Mouse (Mus musculus) embryonic facial prominence, embryonic 13.5 days (tissue): ENCODE results near the gene Lsp1. TPM values are rescaled to one million over a fixed set of nuclear protein-coding genes. Genes with fewer than 3 reads are reported as not detected.

Experiments used
- ATAC-seq: fragments of 200-750 bp; cut with Nextera tagmentation; 2 replicates; pipeline ENCODE4 v1.8.0; 2017; ENCODE audit warnings: low read depth; ENCODE audit not compliant: insufficient number of reproducible peaks, insufficient read depth, low FRiP score, low TSS enrichment
- H3K27ac ChIP-seq: fragments of 300-500 bp; sonication (generic); 2 replicates; pipeline ENCODE4 v1.5.1; 2015; ENCODE audit warnings: moderate library complexity, mild to moderate bottlenecking, inconsistent platforms
- H3K27me3 ChIP-seq: fragments of 300-500 bp; sonication (generic); 2 replicates; pipeline ENCODE4 v1.6.1; 2015; ENCODE audit warnings: mild to moderate bottlenecking, inconsistent platforms
- H3K36me3 ChIP-seq: fragments of 300-500 bp; sonication (generic); 2 replicates; pipeline ENCODE4 v1.6.1; 2015; ENCODE audit warnings: mild to moderate bottlenecking, inconsistent platforms
- H3K4me1 ChIP-seq: fragments of 300-500 bp; sonication (generic); 2 replicates; pipeline ENCODE4 v1.6.1; 2015; ENCODE audit warnings: inconsistent platforms
- H3K4me2 ChIP-seq: fragments of 300-500 bp; sonication (generic); 2 replicates; pipeline ENCODE4 v1.6.1; 2015; ENCODE audit warnings: moderate library complexity, mild to moderate bottlenecking, inconsistent platforms
- H3K4me3 ChIP-seq: fragments of 300-500 bp; sonication (generic); 2 replicates; pipeline ENCODE4 v1.5.1; 2015; ENCODE audit warnings: mild to moderate bottlenecking, inconsistent platforms
- H3K9ac ChIP-seq: fragments of 300-500 bp; sonication (generic); 2 replicates; pipeline ENCODE4 v1.6.1; 2015; ENCODE audit warnings: mild to moderate bottlenecking, inconsistent platforms
- H3K9me3 ChIP-seq: fragments of 300-500 bp; sonication (generic); 2 replicates; pipeline ENCODE4 v1.6.1; 2016; ENCODE audit warnings: inconsistent platforms
- WGBS: fragments of 180-500 bp; shearing (Covaris S2); methylation state at CpG from one replicate; pipeline ENCODE4 v1.1.7; 2015; ENCODE audit warnings: mixed read lengths; 5-methylcytosine and 5-hydroxymethylcytosine counted together
- polyA plus RNA-seq: library from polyadenylated mRNA; unstranded; fragments of >200 nt; fragmentation: Nextera tagmentation; extraction: Ambion mirVana; gene quantifications from 2 replicates; pipeline ENCODE4 v1.2.1, GENCODE M21; 2015

Lsp1 gene
- polyA plus RNA-seq, 1 experiment from 2014 or later = 28.5 TPM

DNA sequence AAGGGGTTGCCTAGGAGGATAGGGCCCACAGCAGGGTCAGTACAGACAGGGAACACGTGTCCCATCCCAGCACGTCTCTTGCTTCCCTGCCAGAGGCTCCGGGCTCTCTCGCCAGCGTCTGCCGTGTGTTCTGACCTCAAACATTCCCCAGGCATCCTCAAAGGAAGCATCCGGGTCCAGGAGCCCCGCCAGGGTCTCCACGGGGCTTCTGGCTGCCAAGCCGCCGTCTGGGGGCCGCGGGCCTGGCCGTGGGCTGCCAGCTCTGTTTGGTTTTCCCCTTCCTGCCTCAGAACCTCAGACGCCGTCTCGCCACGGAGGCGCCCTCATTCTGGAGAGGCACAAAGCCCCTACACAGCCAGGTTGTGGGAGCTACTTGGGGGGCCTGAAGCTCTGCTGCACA lies 27.0 kb upstream of the Lsp1 start:
- H3K27ac ChIP-seq = peak overlapping the region; percentile 75
- no peaks in the 10 kb centered on the region for H3K27me3 ChIP-seq
- WGBS = 33% methylated on average over 19 of the region's 19 CpGs
- peaks cover 62% of the 10 kb centered on the region for H3K4me1 ChIP-seq
- H3K36me3 ChIP-seq = no peaks in the 10 kb centered on the region
- peak overlapping the region; percentile 58 for H3K9ac ChIP-seq
- H3K9me3 ChIP-seq = no peaks in the 10 kb centered on the region
- ATAC-seq = no peak
- H3K4me3 ChIP-seq = no peak overlapping the region
- H3K4me2 ChIP-seq = no peak overlapping the region

GRCm38 (mm10) chr7:142434137-142434865 lies 26.3 kb upstream of the Lsp1 start, which contains the start of gene Syt8:
Syt8 (plus strand) TSS chr7:142434850.
- H3K4me3 ChIP-seq = no peak within 1 kb of the TSS
- no peak for ATAC-seq
- H3K4me1 ChIP-seq = peaks cover 55% of the 10 kb centered on the region
- H3K27ac ChIP-seq = peak within 1 kb of the TSS; percentile 75
- no peaks in the 10 kb centered on the region for H3K9me3 ChIP-seq
- no peaks in the 10 kb centered on the region for H3K36me3 ChIP-seq
- 79% methylated on average over 10 of the region's 10 CpGs for WGBS
- no peaks in the 10 kb centered on the region for H3K27me3 ChIP-seq
- no peak within 1 kb of the TSS for H3K4me2 ChIP-seq
- peak within 1 kb of the TSS; percentile 58 for H3K9ac ChIP-seq

DNA sequence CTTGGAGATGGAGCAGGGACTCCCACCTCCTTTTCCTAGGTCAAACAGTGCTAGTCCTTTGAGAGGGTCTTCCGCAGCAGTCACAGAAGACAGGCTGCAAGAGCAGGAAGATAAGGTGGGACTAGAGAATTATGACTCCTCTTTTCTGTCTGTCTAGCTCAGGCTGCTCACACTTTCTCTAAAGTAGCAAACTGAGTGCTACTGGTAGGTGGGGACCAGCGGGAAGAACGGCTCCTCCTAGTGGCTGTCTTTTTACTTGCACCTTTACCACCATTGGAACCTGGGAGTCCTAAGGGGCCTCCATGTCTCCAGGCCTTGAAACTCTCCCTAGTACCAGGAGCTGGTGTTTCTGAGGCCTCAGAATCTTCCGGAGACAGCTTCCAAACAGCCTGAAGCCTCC lies 25.1 kb upstream of the Lsp1 start:
- ATAC-seq = no peak
- WGBS = 28% methylated on average over 4 of the region's 4 CpGs
- no peak overlapping the region for H3K9ac ChIP-seq
- H3K27ac ChIP-seq = no peak overlapping the region
- no peaks in the 10 kb centered on the region for H3K27me3 ChIP-seq
- H3K4me3 ChIP-seq = no peak overlapping the region
- H3K4me2 ChIP-seq = no peak overlapping the region
- no peaks in the 10 kb centered on the region for H3K36me3 ChIP-seq
- H3K9me3 ChIP-seq = no peaks in the 10 kb centered on the region
- peaks cover 54% of the 10 kb centered on the region for H3K4me1 ChIP-seq

DNA sequence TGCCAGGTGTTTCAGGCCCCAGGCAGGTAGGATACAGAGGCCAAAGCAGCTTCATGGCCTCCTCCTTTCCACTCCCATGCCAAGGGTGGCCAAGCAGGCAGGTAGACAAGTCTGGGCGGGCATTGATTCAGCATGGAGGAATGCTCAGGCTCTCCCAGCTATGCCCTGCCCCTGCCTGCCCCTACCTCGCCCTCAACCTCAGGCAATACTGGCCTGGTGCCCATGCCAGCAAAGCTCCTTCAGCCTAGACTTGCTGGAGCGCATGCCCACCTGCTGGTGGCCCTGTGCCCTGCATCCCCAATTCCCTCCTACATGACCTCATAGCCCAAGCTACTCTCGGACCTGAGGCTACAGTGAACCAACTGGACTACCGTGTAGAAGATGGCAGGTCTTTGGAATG lies 23.3 kb upstream of the Lsp1 start:
- Histone ChIP-seq H3K9ac (no peak overlapping the region), H3K9me3 (no peaks in the 10 kb centered on the region), H3K27me3 (no peaks in the 10 kb centered on the region), H3K36me3 (no peaks in the 10 kb centered on the region), H3K4me1 (peaks cover 63% of the 10 kb centered on the region), H3K4me3 (no peak overlapping the region), H3K27ac (peak overlapping the region; percentile 18), H3K4me2 (no peak overlapping the region)
- ATAC-seq = no peak
- WGBS = 65% methylated on average over 5 of the region's 5 CpGs

DNA sequence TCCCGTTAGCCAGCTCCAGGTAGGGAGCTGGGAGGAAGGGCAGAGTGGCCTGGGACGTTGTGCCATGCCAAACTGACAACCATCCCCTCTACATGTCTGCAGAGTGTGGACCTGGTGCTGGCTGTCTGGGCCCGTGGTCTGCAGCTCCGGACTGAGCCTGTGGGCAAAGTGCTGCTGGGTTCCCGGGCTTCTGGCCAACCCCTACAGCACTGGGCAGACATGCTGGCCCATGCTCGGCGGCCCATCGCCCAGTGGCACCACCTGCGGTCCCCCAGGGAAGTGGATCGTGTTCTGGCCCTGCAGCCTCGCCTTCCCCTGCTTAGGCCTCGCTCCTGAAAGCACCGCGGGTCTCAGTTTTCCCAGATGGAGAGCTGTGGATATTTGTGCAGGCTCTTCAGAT lies 20.6 kb upstream of the Lsp1 start:
- no peak for ATAC-seq
- Histone ChIP-seq H3K9ac (peak overlapping the region; percentile 54; the same call in 1 of the 2 replicates), H3K27ac (peak overlapping the region; percentile 90), H3K27me3 (no peaks in the 10 kb centered on the region), H3K4me3 (no peak overlapping the region), H3K4me2 (no peak overlapping the region), H3K4me1 (peaks cover 45% of the 10 kb centered on the region), H3K9me3 (no peaks in the 10 kb centered on the region), H3K36me3 (no peaks in the 10 kb centered on the region)
- 75% methylated on average over 14 of the region's 14 CpGs for WGBS

DNA sequence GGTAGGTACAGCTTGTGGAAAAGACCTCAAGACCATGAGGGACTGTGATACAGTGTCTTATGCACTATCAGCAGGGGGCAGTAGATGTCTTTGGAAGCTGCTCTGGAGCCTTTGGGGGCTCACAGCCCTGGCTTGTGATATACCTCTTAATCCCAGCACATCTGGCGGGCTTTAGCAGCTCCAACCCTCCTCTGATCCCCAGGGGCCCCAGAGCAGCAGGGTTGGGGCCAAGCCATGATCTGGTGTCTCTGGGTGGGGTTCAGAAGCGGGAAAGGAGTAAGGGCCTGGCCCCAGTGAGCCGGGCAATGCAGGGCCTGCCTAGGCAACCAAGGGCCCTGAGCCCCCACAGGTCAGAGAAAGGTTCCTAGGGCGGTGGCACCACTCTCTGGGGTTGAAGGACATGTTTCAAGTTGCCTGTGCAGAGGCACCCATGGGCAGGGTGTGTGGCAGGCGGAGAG lies 19.9 kb upstream of the Lsp1 start:
- no peaks in the 10 kb centered on the region for H3K36me3 ChIP-seq
- ATAC-seq = peak; percentile 63; the same call in 1 of the 2 replicates
- no peaks in the 10 kb centered on the region for H3K27me3 ChIP-seq
- no peak overlapping the region; the same call in 1 of the 2 replicates for H3K4me2 ChIP-seq
- H3K4me3 ChIP-seq = no peak overlapping the region
- H3K9ac ChIP-seq = peak overlapping the region; percentile 54
- H3K27ac ChIP-seq = peak overlapping the region; percentile 90
- H3K4me1 ChIP-seq = peaks cover 40% of the 10 kb centered on the region
- H3K9me3 ChIP-seq = no peaks in the 10 kb centered on the region
- WGBS = 32% methylated on average over 5 of the region's 5 CpGs

DNA sequence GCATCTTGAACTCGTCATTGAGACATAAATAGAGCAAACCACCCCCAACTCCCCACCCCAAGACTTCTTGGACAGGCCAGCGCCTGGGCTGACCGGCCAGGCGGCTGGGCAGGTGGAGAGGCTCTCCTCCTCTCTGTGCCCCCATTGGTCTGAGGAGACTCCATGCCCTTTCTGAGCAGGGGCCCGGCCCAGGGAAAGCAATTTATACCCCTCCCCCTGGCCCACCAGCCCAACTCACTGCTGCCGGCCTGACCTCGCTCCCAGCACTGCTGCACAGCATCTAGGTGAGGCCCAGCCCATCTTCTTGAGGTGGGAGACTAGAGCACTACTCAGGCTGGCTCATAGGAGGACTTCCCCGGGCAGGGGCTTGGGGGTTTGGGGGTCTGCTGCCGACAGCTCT lies 19.0 kb upstream of the Lsp1 start, which contains the start of gene Tnni2:
Gene Tnni2, plus strand, starts transcription at position 224 of the 400 bp plus-strand sequence.
- Histone ChIP-seq H3K4me1 (peaks cover 40% of the 10 kb centered on the region), H3K4me3 (no peak within 1 kb of the TSS), H3K9ac (peak within 1 kb of the TSS; percentile 51; the same call in 1 of the 2 replicates), H3K36me3 (no peaks in the 10 kb centered on the region), H3K27ac (peak within 1 kb of the TSS; percentile 90), H3K27me3 (no peaks in the 10 kb centered on the region), H3K4me2 (no peak within 1 kb of the TSS; the same call in 1 of the 2 replicates), H3K9me3 (no peaks in the 10 kb centered on the region)
- 76% methylated on average over 9 of the region's 9 CpGs for WGBS
- ATAC-seq = no peak

DNA sequence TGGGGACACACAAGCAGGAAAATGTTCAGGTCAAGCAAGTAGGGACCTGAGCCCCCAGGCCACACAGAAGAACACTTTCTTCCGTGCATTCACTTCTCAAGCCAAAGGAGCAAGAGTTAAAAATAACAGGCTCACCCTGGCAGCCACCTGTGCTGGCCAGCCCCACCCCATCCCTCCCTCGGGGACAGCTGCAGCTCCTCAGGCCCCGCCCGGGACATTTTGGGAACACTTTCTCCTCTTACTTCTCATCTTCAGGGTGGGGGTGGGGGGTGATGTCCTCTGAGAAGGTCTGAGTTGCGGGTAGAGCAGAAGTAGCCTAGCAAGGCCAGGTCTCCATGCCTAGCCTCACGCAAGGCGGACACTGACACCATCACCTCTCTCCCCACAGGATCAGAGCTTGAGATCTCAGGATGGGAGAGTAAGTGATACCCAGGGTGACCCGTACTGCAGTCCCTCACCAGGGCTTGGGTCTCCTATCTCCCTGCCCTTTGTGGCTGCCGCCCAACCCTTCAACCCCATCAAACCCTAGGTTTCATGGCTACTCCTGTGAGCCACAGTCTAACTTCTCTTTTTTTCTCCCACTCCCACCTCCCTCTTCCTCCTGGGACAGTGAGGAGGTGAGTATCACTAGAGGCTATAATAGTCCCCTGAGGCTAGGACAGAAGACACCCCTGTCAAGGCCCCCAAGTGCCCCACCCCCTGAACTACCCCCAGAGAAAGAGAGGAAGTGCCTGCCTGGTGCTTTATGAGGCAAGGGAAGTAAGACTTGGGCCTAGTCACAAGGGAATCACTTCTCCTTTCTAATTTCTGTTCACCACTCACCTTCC lies 18.3 kb upstream of the Lsp1 start:
- WGBS = 75% methylated on average over 9 of the region's 9 CpGs
- no peak overlapping the region for H3K9ac ChIP-seq
- no peak for ATAC-seq
- H3K27me3 ChIP-seq = no peaks in the 10 kb centered on the region
- no peaks in the 10 kb centered on the region for H3K36me3 ChIP-seq
- no peaks in the 10 kb centered on the region for H3K9me3 ChIP-seq
- H3K4me2 ChIP-seq = no peak overlapping the region
- H3K27ac ChIP-seq = peak overlapping the region; percentile 90
- H3K4me1 ChIP-seq = peaks cover 33% of the 10 kb centered on the region
- H3K4me3 ChIP-seq = no peak overlapping the region

DNA sequence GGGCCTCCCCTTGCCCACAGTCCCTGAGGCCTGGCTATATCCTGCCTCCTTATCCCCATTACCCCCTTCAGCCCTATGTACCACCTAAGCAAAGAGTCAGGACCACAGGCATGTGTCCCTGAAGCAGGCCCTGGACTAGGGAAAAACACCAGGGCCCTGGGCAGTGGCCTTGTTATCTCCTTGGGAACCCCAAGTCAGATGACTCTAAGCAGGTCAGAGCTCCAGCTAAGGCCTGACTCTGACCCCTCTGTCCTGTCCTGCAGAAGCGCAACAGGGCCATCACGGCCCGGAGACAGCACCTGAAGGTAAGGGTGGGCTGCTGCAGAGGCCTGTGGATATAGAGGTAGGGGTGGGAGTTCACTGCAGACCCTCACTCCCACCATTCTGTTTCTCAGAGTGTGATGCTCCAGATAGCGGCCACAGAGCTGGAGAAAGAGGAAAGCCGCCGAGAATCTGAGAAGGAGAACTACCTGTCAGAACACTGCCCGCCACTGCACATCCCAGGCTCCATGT lies 17.6 kb upstream of the Lsp1 start:
- WGBS = 89% methylated on average over 7 of the region's 7 CpGs

DNA sequence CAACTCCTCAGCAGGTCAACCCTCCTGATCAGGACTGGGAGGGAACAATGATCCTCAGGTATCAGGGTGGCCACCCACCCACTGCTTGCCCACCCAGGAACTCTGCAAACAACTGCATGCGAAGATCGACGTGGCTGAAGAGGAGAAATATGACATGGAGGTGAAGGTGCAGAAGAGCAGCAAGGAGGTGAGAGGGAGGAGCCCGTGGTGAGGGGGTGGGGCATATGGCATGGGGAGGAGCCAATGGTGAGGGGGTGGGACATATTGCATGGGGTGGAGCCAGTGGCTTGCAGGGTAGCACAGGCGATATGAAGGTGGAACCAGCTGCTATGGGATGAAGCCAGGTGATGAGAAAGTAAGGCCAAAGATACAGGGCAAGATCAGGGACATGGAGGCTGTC lies 17.1 kb upstream of the Lsp1 start:
- no peak overlapping the region for H3K9ac ChIP-seq
- ATAC-seq = no peak
- H3K27ac ChIP-seq = no peak overlapping the region
- no peak overlapping the region for H3K4me3 ChIP-seq
- H3K36me3 ChIP-seq = no peaks in the 10 kb centered on the region
- no peak overlapping the region for H3K4me2 ChIP-seq
- H3K27me3 ChIP-seq = no peaks in the 10 kb centered on the region
- peaks cover 31% of the 10 kb centered on the region for H3K4me1 ChIP-seq
- 86% methylated on average over 5 of the region's 5 CpGs for WGBS
- H3K9me3 ChIP-seq = no peaks in the 10 kb centered on the region

More for the DNA sequence above, 17.6 kb upstream of the Lsp1 start:
- no peak for ATAC-seq
- Histone ChIP-seq H3K36me3 (no peaks in the 10 kb centered on the region), H3K27me3 (no peaks in the 10 kb centered on the region), H3K4me3 (no peak overlapping the region), H3K9ac (no peak overlapping the region), H3K4me2 (no peak overlapping the region), H3K4me1 (peaks cover 31% of the 10 kb centered on the region), H3K9me3 (no peaks in the 10 kb centered on the region), H3K27ac (no peak overlapping the region)

DNA sequence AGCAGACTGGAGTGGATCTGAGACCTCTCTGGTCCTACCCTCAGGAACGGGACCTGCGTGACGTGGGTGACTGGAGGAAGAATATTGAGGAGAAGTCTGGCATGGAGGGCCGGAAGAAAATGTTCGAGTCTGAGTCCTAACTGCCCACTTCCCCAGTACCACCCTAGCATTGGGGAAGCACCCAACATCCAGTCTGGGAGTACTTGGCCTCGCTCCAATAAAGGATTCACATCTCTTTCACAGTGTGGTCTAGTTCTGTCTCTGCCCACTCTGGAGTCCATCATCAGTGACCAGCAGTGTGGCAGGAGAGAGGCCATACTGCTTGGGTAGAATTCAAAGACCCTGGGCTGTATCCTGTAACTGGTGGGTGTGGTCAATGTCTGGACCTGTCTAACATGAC lies 16.4 kb upstream of the Lsp1 start:
- Histone ChIP-seq H3K4me2 (no peak overlapping the region), H3K27me3 (no peaks in the 10 kb centered on the region), H3K4me3 (no peak overlapping the region), H3K36me3 (no peaks in the 10 kb centered on the region), H3K4me1 (peaks cover 31% of the 10 kb centered on the region), H3K9ac (no peak overlapping the region), H3K27ac (no peak overlapping the region), H3K9me3 (no peaks in the 10 kb centered on the region)
- WGBS = 94% methylated on average over 6 of the region's 6 CpGs
- ATAC-seq = no peak
